Mouse (Mus musculus) thymus, postnatal 0 days (tissue): ENCODE results near the gene Ccdc186. TPM values are rescaled to one million over a fixed set of nuclear protein-coding genes. Genes with fewer than 3 reads are reported as not detected.

Experiments
- DNase-seq: peaks from one replicate; pipeline ENCODE4 v3.0.0-alpha.2; 2015; ENCODE audit warnings: low spot score
- polyA plus RNA-seq: library from polyadenylated mRNA; unstranded; fragments of >200 nt; fragmentation: Nextera tagmentation; extraction: Ambion mirVana; gene quantifications from 2 replicates; pipeline ENCODE4 v1.2.1, GENCODE M21; 2015

Gene Ccdc186
- 13.7 and 14.5 TPM in 2 replicates for polyA plus RNA-seq

DNA sequence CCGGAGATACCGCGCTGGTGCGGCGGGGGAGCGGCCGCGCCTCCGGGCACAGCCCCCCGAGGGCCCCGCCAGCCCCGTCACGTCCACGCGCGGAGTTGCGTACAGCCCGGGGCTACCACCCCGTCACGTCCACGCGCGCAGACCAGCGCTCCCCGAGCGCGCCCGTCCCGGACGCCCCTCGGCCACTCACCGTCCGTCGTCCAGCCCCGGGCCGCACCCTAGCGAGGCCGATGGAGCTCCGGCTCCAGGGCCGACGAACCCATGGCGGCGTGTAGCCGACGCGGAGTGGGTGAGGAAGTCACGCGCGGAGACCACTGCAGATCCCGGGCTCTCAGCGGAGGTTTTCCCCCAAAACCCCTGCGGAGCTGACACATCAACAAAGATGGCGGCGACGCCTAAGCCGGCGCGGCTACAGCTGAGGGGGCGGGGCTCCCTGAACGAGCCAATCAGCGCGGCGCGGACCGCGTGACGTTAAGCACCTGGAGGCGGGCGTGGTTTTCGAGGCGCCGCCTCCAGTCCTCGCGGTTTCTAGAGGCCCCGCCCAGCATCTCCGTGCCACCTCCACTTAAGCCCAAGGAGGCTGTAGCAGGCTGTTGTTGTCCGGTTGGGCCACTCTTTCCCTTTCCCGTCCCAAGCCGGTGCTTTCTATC lies at the start of gene Ccdc186:
TSS of gene Ccdc186 (minus strand) at position 393 of the 650 bp plus-strand sequence.
- peak; percentile 97 for DNase-seq

DNA sequence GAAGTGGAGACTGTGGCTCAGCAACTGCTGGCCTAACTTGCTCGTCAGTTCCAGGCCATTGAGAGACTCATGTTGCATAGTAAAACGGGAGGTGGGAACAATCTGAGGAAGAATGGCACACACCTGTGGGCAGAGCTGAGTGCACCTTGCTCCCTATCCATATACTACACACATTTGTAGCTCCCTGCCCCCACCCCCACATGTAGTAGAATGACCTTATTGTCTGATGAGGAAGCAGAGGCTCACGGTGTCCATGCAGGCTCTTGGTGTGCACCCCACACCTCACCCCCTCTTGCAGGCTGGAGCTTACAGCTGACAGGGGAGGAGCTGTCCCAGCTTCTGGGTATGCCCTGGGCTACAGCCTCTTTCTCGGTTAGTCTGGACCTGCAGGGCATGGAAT lies 45.7 kb upstream of the Ccdc186 start:
- DNase-seq, result no peak

DNA sequence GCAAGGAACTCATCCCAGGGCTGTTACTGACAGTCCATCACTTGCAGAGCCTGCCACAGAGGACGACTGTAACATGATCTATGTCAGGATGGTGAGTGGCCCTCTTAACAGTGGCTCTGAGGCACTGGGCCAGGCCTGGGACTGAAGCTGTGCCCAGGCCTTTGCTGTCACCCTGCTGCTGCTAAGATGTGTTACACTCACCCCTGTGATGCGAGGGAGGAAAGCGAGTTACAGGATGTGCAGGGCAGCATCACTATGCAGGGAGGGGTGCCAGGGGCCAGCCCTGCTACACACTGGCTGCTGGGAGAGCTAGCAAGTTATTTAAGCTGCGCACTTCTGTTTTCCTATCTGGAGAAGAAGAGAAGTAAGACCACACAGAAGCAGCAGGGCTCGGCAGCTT lies 34.5 kb upstream of the Ccdc186 start:
- DNase-seq, result no peak

DNA sequence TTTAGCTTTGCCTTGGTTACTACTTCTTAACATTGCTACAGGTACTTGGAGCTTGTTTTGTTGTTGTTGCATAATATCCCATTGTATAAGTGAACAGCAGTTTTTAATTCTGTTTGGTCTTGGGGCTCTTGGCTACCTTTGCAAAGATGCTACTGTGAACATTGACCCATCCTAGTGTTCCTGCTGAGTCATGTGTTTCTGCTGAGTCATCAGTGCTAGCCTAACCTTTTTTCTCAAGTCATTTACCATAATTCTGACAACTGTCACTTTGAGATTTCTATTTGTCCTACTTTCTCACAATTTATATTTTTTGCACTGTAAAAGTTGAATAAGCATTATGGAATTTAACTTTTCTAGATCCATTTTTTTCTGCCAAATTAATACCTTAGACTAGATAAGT lies 30.6 kb upstream of the Ccdc186 start:
- DNase-seq, result no peak

DNA sequence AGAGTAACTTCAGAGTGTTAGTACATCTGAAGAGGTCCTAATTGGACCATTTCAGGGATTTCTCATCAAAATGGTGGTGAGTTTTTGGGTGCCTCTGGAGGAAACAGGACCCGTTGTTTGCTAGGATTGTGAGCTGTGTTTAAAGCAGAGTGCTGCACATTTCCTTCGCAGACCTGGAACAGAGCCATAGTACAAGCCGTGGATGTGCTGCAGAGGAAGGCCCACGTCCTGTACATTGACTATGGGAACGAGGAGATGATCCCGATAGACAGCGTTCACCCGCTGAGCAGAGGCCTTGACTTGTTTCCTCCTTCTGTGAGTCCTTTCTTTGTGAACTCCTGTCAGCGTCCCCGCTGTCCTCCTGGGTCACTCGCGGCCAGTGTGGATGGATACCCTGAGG lies 21.0 kb upstream of the Ccdc186 start:
- DNase-seq, result no peak

DNA sequence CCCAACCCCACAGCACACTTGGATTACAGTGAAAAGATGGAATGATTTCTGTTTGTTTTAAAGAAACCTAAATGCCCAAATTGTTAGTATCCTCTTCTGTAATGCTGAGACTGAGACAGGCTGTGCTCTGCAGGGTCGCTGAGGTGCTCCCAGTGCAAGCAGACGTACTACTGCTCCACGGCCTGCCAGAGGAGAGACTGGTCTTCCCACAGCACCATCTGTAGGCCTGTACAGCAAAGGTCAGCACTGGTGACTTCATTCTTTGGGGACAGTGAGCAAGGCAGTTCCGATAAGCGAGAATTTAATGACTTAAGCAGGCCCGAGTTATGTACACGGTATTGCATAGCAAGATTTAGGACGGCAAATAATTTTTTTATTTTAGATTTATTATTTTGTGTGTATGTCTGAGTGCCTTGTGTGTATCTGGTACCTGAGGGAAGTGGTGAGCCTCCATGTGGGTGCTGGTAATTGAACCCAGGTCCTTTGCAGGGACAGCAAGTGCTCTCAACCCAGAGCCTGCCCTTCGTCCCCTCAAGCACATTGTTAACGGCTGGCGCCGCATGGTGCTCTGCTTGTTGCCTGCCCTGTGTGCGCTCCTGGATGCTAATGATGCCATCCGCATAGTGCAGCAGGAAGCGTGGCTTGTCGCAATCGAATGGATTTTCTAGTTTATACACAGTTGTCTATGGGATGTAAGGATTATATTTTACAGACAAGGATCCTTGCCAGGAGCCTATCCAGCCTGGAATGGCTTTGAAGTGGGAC lies 17.1 kb upstream of the Ccdc186 start:
- no peak for DNase-seq

DNA sequence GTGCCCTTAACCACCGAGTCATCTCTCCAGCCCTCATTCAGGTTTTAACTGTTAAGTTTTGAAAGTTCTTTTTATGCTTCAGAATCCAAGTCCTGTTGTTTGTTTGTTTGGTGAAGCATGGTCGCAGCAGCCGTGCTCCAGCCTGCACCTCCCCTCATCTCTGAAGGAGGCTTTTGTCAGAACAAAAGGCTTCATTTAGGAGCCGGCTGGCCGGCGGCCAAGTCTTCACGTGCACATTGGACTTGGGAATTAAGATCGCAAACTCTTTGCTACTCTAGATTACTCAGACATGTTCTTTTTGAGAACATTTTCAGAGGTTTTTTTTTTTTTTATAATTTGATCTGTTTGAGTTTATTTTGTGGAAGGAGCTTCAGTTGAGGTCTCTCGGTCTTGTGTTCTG lies 13.3 kb upstream of the Ccdc186 start:
- DNase-seq, result no peak

DNA sequence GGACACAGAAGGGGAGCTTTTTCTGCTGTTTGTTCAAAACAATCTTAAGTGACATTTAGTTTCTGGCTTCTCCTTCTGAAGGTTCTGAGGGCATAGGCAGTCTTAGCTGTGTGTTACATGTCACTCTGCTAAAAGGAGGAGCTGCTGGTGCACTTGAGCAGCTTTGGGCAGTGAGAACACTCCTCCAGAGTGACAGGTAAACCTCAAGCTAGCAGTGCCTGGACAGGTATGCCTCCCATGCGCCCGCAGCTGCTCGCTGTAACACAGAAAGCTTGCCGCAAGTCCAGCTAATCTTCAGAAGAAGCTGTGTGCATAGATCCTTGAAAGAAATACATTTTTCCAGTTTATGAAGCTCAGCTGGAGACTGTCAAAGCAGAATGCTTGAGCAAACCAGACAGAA lies 8.2 kb upstream of the Ccdc186 start:
- DNase-seq, result no peak

DNA sequence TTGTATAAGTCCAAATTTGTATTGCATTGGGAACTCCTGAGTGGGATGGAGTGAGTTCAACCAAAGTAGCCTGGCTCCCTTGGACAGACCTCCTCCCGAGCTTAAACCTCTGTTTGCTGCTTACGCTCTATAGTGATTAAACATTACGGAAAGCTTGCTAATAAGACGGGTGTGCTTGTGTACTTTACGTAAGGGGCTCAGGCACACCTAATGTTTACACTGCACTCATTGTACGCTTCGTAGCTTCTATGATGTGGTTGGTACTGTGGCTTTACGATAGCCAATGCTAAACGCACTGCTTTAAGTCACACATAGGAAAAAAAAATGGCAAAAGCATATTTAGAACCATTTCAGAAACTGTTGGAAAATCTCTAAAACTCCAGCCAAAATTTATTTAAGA lies 7.3 kb upstream of the Ccdc186 start:
- no peak for DNase-seq

DNA sequence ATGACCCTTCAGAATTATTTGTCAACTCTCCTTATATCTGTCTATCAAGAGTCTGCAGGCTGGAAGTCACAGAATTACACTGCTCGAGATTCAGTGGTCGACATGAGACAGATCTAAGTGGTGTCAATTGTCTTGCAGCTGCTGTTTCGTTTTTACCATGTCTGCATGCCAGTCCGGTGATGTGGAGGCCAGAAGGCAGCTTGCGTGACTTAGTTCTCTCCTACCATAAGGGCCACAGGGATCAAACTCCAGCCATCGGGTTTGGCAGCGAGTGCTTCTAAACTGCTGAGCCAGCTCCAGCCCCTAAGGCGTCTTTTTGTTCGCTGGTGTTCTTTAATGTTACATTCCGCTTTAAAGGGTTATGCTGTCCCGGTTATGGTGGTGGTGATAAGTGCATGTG lies 6.3 kb upstream of the Ccdc186 start:
- DNase-seq, result no peak

DNA sequence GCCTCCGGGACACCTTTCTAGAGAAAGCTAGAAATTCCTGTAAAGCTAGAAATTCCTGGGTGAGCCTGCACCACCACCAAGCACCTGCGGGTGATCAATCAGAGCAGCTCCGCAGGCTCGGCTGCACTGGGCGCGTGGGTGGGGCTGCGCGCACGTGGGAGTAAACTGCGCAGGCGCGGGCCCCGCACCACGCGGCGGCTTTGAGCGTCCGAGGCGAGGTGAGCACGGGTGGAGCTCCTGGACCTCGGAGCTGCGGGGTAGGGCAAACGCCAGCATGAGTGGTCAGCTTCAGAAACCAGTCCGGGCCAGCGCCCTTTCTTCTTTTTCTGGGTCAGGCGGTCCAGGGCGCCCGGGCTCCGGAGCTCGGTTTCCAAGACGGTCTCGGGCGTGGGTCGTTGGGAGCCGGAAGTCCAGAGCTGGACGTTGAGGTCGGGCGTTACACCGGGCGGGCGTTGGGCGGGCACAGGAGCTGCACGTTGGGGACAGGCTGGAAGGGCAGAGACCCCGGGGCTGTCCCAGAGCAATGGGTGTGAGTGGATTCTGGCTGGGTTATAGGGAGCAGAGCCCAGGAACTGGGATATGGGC lies 4.1 kb upstream of the Ccdc186 start, which contains the start of gene Tdrd1:
TSS of gene Tdrd1 (plus strand) at position 163 of the 585 bp plus-strand sequence.
- no peak for DNase-seq

DNA sequence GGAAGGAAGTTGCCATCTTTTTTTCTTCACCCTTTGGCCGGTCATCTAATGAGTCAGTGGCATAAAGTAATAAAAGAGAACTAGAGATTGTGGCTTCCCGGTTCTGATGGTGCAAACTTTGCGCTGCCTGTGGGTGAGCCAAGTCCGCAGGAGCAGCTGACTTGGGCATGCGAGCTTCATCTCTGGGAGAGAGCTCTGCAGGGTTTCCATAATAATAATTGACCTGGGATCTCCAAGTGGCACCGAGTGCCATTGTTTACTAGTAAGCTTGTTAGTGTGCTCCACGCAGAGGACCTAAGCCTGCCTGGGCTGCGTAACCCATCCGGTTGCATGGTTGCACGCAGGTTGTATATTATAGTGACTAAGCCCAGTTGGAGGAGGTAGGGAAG lies 452 bp upstream of the Ccdc186 start:
- no peak for DNase-seq

DNA sequence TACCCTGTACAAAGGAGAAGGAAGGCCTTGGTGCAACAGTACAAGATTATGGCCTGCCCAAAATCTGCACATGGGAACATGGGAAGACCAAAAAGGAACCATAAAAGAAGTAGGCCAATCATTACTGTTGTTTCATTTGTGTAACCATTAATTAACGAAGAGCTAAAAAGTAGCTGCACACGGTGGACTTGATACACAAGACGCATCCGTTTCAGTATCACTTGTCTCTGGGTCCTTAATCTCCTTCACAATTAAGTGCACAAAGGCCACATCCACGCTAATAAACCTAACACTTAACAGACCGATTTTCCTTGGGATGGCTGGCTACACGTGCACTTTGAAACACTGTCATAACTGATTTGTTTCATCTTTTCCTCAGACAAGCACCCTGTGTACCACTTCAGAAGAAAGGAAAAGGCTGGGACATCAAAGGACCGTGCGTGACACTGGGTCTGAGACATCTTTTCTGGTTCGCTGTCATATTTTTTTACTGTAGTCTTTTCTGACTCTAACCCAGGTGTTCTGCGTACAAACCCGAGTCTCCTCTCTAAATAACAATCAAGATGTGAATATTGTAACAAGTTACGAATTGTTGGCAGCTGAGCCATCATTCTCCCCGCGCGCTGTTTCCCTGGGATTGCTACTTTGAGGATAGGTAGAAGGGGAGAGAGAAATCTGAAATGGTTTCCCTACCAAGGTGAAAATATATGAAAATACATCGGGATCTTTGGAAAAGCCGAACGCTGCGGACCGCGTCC lies 771 bp downstream of the Ccdc186 start:
- peak; percentile 54 for DNase-seq

DNA sequence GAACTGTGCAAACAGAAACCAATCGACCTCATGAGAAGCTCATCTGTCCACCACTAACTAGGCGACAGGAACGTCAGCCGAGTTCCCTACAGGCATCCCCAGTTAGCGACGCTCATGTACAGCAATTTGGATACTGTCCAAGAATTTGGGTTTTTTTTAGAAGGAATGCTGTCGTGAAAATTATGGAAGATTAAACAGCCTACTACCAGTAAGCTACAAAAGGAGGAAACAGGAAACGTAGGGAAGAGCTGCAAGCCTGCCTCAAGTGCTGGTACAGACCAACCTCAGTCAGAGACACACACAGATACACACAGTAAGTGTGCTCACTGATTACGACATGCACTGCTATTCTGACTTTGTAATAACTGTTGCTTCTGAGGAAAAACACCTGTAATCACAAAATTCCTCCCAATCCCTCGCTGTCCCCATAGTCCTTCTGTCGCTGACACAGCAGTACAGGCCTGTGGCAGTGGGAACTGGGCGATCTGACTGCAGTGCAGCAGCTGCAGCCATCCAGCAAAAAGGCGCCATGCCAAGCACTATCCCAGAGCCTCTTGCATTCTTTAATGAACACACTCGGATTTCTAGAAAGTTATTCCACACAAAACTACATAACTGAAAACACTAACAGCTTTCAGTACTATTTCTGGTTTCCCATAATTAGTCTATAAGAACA lies 4.0 kb downstream of the Ccdc186 start:
- no peak for DNase-seq

DNA sequence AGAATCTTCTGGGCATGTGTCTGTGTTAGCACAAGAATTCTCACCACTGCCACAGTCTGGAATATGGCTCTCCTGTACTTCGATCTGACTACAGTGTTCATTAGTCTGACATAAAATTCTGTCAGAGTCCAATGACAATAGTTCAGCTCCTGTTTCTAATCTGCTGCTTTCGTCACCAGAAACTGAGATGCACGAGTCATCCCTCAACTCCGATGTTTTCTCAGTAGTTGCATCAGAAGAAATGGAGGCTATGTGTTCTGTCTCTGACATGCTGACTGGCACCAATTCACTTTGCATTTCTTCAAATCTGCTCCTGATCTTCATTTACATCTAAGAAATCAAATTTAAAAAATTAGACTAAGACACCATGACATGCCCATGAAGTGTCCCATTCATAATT lies 8.6 kb downstream of the Ccdc186 start:
- no peak for DNase-seq

DNA sequence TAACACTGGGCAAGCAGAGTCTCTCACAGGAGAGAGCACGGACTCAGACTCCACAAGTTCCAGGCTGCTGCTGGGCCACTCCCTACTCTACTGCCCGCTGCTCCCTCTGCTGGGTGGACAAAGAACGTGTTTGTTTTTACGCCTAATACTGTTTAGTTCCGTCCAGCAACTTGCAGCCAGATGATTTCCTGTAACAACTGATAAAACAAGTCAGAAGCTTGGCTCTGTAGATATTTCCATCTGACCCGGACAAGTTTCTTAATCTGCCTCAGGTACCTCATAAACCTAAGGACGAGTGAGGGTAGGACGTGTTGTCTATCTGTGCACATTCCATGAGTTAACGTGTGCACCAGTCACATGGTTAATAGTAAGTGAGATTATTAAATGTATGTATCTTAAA lies 10.4 kb downstream of the Ccdc186 start:
- no peak for DNase-seq

DNA sequence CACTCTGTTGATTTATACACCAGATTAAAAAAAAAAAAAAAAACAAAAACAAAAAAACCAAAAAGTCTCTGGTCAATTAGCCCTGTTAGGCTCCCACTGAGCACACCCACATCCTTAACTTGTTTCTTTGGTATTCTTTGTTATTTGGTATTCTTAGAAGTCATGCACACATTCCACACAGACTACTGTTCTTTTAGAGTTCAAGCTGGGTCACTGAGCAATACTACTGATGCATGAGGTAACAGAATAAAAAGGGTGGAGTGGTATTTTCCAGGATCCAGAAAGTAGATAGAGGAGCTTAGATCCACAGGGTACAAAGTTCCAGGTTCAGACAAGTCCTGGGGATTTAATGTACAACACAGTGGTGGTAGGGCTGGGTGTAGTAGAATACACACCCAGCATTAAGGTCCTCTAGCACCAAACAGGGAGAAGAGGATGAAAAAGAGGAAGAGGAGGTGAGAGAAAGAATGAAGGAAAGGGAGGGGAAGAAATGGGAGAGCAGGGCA lies 11.3 kb downstream of the Ccdc186 start:
- no peak for DNase-seq

DNA sequence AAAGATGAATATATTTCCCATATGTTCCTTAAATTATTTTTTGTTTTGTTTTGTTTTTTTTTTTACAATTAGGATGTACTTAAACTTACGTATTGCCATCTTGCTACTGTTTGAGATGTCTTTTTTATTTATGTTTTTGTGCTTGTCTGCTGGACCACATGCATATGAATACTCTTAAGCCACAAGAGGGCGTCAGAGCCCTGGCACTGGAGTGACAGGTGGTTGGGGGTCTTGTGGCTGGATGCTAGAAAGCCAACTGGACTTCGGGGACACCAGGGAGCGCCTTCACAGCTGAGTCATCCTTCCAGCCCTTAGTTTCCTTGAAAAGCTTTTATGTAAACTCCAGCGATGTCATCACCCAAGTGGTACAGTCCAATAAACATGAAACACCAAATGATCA lies 13.2 kb downstream of the Ccdc186 start:
- peak; percentile 19 for DNase-seq

DNA sequence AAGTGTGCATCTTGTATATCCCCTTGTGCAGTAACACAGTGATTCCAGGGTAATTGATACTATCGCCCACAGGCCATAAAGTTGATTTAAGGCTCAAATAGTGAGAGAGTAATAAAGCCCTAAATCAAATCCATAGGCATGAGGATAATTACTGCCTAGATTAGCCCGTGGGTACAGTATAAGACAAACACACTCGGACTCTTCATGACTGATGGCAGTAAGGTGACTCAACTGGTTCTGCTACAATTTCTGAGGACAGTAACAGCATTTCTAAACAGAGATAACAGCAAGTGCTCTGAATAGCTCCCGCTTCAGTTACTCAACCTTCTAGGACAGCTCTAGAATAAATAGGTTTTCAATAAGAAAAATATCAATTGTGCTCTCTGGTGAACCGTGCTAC lies 14.9 kb downstream of the Ccdc186 start:
- no peak for DNase-seq

DNA sequence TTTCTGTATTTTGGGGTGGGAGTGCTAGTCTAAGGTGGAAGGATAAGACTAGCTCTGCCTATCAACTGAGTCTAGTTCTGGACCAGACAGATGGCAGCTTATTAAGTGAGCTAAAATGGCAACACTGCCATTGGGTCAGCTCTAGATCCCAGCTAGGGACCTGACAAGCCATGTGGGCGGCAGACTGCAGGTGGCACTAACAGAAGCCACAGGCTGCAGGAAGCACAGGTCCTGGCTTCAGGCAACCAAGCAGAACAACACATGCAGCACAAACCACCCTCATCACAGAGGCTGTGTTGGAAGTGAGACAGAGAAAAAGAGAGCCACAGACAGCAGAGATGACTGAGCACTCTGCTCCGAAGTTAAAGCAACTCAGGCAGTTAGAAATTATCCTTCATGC lies 16.6 kb downstream of the Ccdc186 start:
- DNase-seq, result no peak

DNA sequence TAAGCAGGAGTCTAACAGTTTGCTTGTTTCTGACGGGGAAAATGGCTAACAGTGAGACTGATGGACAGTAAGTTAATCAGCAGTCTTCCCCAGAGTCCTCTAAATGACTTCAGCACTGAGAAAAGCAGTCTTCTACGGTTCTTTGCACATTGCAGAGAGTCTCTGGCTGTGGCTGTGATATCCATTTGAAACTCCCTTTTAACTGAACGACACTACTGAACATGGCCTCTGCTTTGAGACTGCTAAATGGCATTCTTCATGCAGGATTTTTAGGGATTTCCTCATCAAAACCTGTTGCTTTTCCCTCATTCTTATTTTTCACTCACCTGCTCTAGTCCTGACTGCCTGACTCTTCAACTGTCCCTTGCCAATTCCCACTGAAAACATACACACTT lies 19.6 kb downstream of the Ccdc186 start:
- no peak for DNase-seq
